Mouse (Mus musculus) C2C12 (cell line): ENCODE measurements at regions not wholly inside any gene's neighbourhood (a gene's known extent, or its start where the extent isn't known, plus 50 kb on each side); places are given as distances from the start of the nearest gene placed in this dataset.

Experiments
- CTCF ChIP-seq: IDR thresholded peaks from one replicate; pipeline ENCODE4 v1.5.1; 2011; ENCODE audit not compliant: control insufficient read depth, insufficient read depth, insufficient read length
- MYOD1 ChIP-seq: IDR thresholded peaks from one replicate; pipeline ENCODE4 v1.6.1; 2011; ENCODE audit warnings: low read depth; ENCODE audit not compliant: control insufficient read depth, insufficient read length
- MYOG ChIP-seq: IDR thresholded peaks from one replicate; pipeline ENCODE4 v1.6.1; 2011; ENCODE audit not compliant: control insufficient read depth, insufficient read length; ENCODE audit errors: extremely low read depth
- USF1 ChIP-seq: IDR thresholded peaks from one replicate; pipeline ENCODE4 v1.6.1; 2011; ENCODE audit warnings: low read depth, mild to moderate bottlenecking, control low read depth, moderate library complexity

- no peak for TF ChIP-seq CTCF
- no peak for TF ChIP-seq MYOG
- no peak for TF ChIP-seq MYOD1
- TF ChIP-seq USF1: no peak
These were observed 111.4 kb downstream of the Cep44 start for GRCm38 (mm10) chr8:56439417-56439816.
